Mouse (Mus musculus) stomach, embryonic 14.5 days (tissue): ENCODE measurements at regions not wholly inside any gene's neighbourhood (a gene's known extent, or its start where the extent isn't known, plus 50 kb on each side); places are given as distances from the start of the nearest gene placed in this dataset.

Experiments used
- ATAC-seq: fragments of 200-750 bp; cut with Nextera tagmentation; 2 replicates; pipeline ENCODE4 v1.8.0; 2017; ENCODE audit warnings: low read depth, moderate TSS enrichment; ENCODE audit not compliant: insufficient number of reproducible peaks, insufficient read depth, low FRiP score
- H3K27ac ChIP-seq: fragments of 300-500 bp; sonication (generic); 2 replicates; pipeline ENCODE4 v1.5.1; 2014; ENCODE audit warnings: mild to moderate bottlenecking, low read length, moderate library complexity, mixed read lengths
- H3K27me3 ChIP-seq: fragments of 300-500 bp; sonication (generic); 2 replicates; pipeline ENCODE4 v1.6.1; 2014; ENCODE audit warnings: low read length, control low read depth, mixed read lengths; ENCODE audit not compliant: control insufficient read depth, insufficient read depth
- H3K36me3 ChIP-seq: fragments of 300-500 bp; sonication (generic); 2 replicates; pipeline ENCODE4 v1.6.1; 2014; ENCODE audit warnings: mild to moderate bottlenecking, control low read depth, low read length, moderate library complexity, mixed read lengths; ENCODE audit not compliant: control insufficient read depth, insufficient read depth
- H3K4me1 ChIP-seq: fragments of 300-500 bp; sonication (generic); 2 replicates; pipeline ENCODE4 v1.6.1; 2014; ENCODE audit warnings: low read length, control low read depth, mixed read lengths; ENCODE audit not compliant: control insufficient read depth, insufficient read depth
- H3K4me2 ChIP-seq: fragments of 300-500 bp; sonication (generic); replicated peaks from 2 replicates; pipeline ENCODE4 v1.6.1; 2014; ENCODE audit warnings: low read depth, low read length, control low read depth
- H3K4me3 ChIP-seq: fragments of 300-500 bp; sonication (generic); 2 replicates; pipeline ENCODE4 v1.5.1; 2014; ENCODE audit warnings: low read depth, low read length, control low read depth
- H3K9ac ChIP-seq: fragments of 300-500 bp; sonication (generic); replicated peaks from 2 replicates; pipeline ENCODE4 v1.6.1; 2014; ENCODE audit warnings: low read depth, mild to moderate bottlenecking, control low read depth, low read length, moderate library complexity, mixed read lengths
- H3K9me3 ChIP-seq: fragments of 300-500 bp; sonication (generic); 2 replicates; pipeline ENCODE4 v1.6.1; 2016; ENCODE audit warnings: low read depth, low read length, control low read depth; ENCODE audit not compliant: control insufficient read depth
- WGBS: fragments of 180-500 bp; shearing (Covaris S2); extraction: QIAGEN DNeasy Blood & Tissue Kit; methylation state at CpG from one replicate; pipeline ENCODE4 v1.1.7; 2014; 5-methylcytosine and 5-hydroxymethylcytosine counted together

GRCm38 (mm10) chr15:56865879-56866278 lies 611.5 kb downstream of the Slc22a22 start:
- no peak for ATAC-seq
- WGBS: 64% methylated on average over 6 of the region's 6 CpGs
- H3K4me3 ChIP-seq: no peak overlapping the region
- H3K4me1 ChIP-seq: no peaks in the 10 kb centered on the region
- no peaks in the 10 kb centered on the region for H3K27me3 ChIP-seq
- no peaks in the 10 kb centered on the region for H3K36me3 ChIP-seq
- no peaks in the 10 kb centered on the region for H3K9me3 ChIP-seq
- H3K9ac ChIP-seq: no peak overlapping the region
- no peak overlapping the region for H3K27ac ChIP-seq
- no peak overlapping the region for H3K4me2 ChIP-seq

GRCm38 (mm10) chr15:56865035-56865804 lies 612.2 kb downstream of the Slc22a22 start:
- H3K27me3 ChIP-seq: no peaks in the 10 kb centered on the region
- H3K9ac ChIP-seq: no peak overlapping the region
- no peak for ATAC-seq
- H3K4me3 ChIP-seq: no peak overlapping the region
- no peaks in the 10 kb centered on the region for H3K9me3 ChIP-seq
- WGBS: 35% methylated on average over 4 of the region's 4 CpGs
- H3K4me2 ChIP-seq: no peak overlapping the region
- no peaks in the 10 kb centered on the region for H3K36me3 ChIP-seq
- H3K27ac ChIP-seq: no peak overlapping the region
- H3K4me1 ChIP-seq: no peaks in the 10 kb centered on the region

- WGBS: 56% methylated on average over 4 of the region's 4 CpGs
- no peak for ATAC-seq
- Histone ChIP-seq H3K4me3 (no peak overlapping the region), H3K27ac (no peak overlapping the region), H3K4me2 (no peak overlapping the region), H3K4me1 (no peaks in the 10 kb centered on the region), H3K9ac (no peak overlapping the region), H3K9me3 (no peaks in the 10 kb centered on the region), H3K27me3 (no peaks in the 10 kb centered on the region), H3K36me3 (no peaks in the 10 kb centered on the region)
Measured at GRCm38 (mm10) chr15:56858627-56859334, 618.6 kb downstream of the Slc22a22 start.

GRCm38 (mm10) chr15:56858134-56858533 lies 619.3 kb downstream of the Slc22a22 start:
- WGBS: 16% methylated on average over 3 of the region's 3 CpGs

GRCm38 (mm10) chr15:56856057-56856456 lies 621.4 kb downstream of the Slc22a22 start:
- H3K36me3 ChIP-seq: no peaks in the 10 kb centered on the region
- H3K9ac ChIP-seq: no peak overlapping the region
- ATAC-seq: no peak
- no peak overlapping the region for H3K4me3 ChIP-seq
- H3K9me3 ChIP-seq: no peaks in the 10 kb centered on the region
- no peaks in the 10 kb centered on the region for H3K27me3 ChIP-seq
- no peak overlapping the region for H3K27ac ChIP-seq
- 16% methylated on average over 2 of the region's 2 CpGs for WGBS
- H3K4me1 ChIP-seq: no peaks in the 10 kb centered on the region
- no peak overlapping the region for H3K4me2 ChIP-seq

More at GRCm38 (mm10) chr15:56858134-56858533, 619.3 kb downstream of the Slc22a22 start:
- H3K4me3 ChIP-seq: no peak overlapping the region
- no peaks in the 10 kb centered on the region for H3K9me3 ChIP-seq
- no peaks in the 10 kb centered on the region for H3K36me3 ChIP-seq
- H3K4me1 ChIP-seq: no peaks in the 10 kb centered on the region
- no peak overlapping the region for H3K9ac ChIP-seq
- no peak overlapping the region for H3K27ac ChIP-seq
- H3K27me3 ChIP-seq: no peaks in the 10 kb centered on the region
- no peak for ATAC-seq
- no peak overlapping the region for H3K4me2 ChIP-seq

- no peak overlapping the region for H3K27ac ChIP-seq
- ATAC-seq: no peak
- H3K9me3 ChIP-seq: no peaks in the 10 kb centered on the region
- H3K4me1 ChIP-seq: no peaks in the 10 kb centered on the region
- no peaks in the 10 kb centered on the region for H3K27me3 ChIP-seq
- H3K4me3 ChIP-seq: no peak overlapping the region
- no peak overlapping the region for H3K4me2 ChIP-seq
- H3K9ac ChIP-seq: no peak overlapping the region
- WGBS: 65% methylated on average over 5 of the region's 5 CpGs
- no peaks in the 10 kb centered on the region for H3K36me3 ChIP-seq
Measured at GRCm38 (mm10) chr15:56853106-56853505, 624.3 kb downstream of the Slc22a22 start.

GRCm38 (mm10) chr15:56847469-56848128 lies 629.8 kb downstream of the Slc22a22 start:
- WGBS: 83% methylated on average over 6 of the region's 6 CpGs

GRCm38 (mm10) chr15:56844574-56844973 lies 632.9 kb downstream of the Slc22a22 start:
- Histone ChIP-seq H3K9me3 (no peaks in the 10 kb centered on the region), H3K9ac (no peak overlapping the region), H3K36me3 (no peaks in the 10 kb centered on the region), H3K27ac (no peak overlapping the region), H3K27me3 (no peaks in the 10 kb centered on the region), H3K4me2 (no peak overlapping the region), H3K4me1 (no peaks in the 10 kb centered on the region), H3K4me3 (no peak overlapping the region)
- 26% methylated on average over 1 of the region's 1 CpGs for WGBS
- no peak for ATAC-seq

More at GRCm38 (mm10) chr15:56847469-56848128, 629.8 kb downstream of the Slc22a22 start:
- Histone ChIP-seq H3K27ac (no peak overlapping the region), H3K4me2 (no peak overlapping the region), H3K4me1 (no peaks in the 10 kb centered on the region), H3K9me3 (no peaks in the 10 kb centered on the region), H3K9ac (no peak overlapping the region), H3K4me3 (no peak overlapping the region), H3K36me3 (no peaks in the 10 kb centered on the region), H3K27me3 (no peaks in the 10 kb centered on the region)
- ATAC-seq: no peak
